Mouse (Mus musculus) kidney, postnatal 14 days (tissue): ENCODE results near the gene Olfr1392.
A peak's percentile ranks its signal among the peaks of the same experiment; 100 is the strongest.
"Not testable (repeated sequence)": the region's sequence is repeated elsewhere in the genome, so short reads cannot be mapped to it uniquely, and the experiment has no call there.

Experiments used
- DNase-seq: peaks from one replicate; pipeline ENCODE4 v3.0.0; 2022; ENCODE audit warnings: mixed read lengths

The Olfr1392 gene

DNA sequence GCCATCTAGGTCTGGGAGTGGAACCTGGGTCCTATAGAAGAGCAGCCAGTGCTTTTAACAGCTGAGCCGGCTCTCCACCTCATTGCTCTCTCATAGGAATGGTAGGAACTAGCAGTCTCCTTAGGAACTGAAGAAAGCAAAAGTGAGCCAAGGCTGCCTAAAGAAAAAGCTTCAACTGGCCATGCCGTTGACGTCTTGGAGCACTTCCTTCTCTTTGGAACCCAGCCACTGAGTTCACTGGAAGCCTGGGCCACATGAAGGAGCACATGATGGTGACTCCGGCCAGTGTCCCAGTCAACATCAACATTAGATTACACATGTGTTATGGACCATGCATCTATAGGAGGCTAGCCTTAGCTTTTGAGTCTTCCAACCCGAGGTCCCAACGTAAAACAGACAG, 32.0 kb upstream of the Olfr1392 start:
- peak; percentile 33 for DNase-seq

DNA sequence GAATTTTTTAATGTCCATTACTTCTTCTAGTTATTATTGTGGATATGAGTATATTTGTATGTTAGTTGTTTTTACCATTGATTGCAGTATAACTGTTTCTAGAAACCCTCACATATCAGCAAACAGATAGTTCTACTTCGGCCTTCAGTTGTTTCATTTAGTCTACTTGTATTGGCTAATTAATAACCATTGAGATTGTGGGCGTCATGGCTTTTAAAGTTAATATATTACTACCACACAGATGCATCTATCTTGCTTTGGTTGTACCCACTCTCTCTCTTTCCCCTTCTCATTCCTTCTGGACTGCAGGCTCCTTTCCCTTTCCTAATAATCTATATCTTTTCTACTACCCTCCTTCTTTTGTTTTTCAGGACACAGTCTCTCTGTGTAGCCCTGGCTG, 25.8 kb upstream of the Olfr1392 start:
- DNase-seq, result no peak

DNA sequence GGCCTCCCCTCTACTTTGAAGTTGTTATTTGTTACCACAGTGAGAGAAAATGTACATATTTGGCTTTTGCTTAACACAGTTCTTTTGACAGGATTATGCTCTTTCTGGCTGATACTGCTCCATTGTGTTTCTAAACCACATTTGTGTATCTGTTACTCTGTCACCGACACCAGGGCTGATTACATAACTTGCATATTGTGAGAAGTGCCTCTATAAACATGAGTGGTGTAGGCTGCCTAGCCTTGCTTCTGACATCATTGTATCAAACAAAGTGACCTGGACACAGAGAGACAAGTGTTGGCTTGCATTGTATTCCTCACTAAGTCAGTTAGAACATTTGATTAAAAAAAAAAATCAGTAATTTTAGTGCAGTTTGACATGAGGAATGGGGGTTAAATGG, 25.3 kb upstream of the Olfr1392 start:
- DNase-seq, result no peak

DNA sequence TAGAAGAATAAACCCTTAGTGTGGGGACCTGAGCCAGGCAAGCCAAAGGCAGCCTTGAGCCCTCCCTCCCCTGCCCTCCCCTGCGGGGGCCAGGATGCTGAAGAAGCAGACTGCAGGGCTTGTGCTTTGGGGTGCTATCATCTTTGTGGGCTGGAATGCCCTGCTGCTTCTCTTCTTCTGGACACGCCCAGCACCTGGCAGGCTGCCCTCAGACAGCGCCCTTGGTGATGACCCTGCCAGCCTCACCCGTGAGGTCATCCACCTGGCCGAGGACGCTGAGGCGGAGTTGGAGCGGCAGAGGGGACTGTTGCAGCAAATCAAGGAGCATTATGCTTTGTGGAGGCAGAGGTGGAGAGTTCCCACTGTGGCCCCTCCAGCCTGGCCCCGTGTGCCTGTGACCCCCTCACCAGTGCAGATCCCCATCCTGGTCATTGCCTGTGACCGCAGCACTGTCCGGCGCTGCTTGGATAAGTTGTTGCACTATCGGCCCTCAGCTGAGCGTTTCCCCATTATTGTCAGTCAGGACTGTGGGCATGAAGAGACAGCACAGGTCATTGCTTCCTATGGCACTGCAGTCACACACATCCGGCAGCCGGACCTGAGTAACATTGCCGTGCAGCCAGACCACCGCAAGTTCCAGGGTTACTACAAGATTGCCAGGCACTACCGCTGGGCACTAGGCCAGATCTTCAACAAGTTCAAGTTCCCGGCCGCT, 24.3 kb upstream of the Olfr1392 start:
- peak; percentile 86 for DNase-seq

DNA sequence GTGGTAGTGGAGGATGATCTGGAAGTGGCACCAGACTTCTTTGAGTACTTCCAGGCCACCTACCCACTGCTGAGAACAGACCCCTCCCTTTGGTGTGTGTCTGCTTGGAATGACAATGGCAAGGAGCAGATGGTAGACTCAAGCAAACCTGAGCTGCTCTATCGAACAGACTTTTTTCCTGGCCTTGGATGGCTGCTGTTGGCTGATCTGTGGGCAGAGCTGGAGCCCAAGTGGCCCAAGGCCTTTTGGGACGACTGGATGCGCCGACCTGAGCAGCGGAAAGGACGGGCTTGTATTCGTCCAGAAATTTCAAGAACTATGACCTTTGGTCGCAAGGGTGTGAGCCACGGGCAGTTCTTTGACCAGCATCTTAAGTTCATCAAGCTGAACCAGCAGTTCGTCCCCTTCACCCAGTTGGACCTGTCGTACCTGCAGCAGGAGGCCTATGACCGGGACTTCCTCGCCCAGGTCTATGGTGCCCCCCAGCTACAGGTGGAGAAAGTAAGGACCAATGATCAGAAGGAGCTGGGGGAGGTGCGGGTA, 23.7 kb upstream of the Olfr1392 start:
- peak; percentile 73 for DNase-seq

DNA sequence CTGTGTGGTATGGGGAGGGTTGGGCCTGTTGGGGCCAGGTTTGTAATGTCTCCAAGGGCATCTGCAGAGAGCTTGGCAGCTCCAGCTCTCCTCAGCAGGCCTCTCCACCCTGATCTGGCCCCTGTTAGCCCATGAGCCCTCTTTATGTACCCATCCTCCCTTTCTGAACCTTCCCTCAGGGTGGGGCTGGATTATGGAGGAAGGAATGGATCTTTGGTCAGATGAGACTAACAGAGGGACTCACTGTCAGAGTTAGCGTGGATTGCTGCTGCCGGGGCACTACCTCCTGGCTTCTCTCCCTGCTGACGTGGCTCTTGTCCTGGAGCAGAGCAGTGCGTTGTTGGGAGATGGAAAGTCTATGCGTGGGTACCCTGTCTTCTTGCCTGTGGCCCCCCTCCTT, 22.8 kb upstream of the Olfr1392 start:
- DNase-seq, result no peak

DNA sequence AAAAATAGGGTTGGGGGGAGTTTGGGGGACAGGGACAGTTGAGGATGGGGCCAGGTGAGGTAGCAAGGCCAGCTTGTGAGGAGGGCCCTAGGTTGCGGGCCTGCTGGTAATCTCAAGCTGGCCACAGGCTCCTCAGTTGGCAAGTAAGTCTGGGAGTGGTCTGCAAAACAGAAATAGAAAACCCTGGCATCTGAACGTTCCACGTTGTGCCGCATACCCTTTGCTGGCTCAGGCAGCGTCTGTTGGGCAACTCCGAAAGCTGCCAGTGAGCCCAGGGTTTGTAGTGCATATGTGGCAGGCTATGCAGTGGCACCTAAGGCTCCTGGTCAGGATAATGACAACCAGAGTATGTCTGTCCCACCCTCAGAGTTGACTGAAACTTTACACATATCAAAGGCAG, 21.9 kb upstream of the Olfr1392 start:
- DNase-seq, result no peak

DNA sequence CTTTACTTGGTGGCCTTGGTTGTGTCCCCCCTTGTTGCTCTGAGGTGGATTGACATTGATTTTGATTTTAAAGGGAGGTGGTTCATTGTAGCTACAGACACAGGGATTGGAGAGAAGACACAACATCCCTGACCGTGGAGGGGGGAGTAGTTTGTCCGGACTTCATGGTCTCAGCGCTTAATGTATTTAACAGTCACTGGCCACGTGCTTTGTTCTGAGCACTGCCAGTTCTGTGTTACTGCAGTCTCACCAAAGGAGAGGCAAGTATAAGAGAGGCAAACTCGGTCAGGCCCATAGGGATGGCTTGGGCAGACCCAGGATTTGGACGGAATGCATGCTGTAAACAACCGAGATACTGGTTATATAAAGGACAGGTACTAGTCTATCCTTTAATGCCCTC, 21.0 kb upstream of the Olfr1392 start:
- DNase-seq, result no peak

DNA sequence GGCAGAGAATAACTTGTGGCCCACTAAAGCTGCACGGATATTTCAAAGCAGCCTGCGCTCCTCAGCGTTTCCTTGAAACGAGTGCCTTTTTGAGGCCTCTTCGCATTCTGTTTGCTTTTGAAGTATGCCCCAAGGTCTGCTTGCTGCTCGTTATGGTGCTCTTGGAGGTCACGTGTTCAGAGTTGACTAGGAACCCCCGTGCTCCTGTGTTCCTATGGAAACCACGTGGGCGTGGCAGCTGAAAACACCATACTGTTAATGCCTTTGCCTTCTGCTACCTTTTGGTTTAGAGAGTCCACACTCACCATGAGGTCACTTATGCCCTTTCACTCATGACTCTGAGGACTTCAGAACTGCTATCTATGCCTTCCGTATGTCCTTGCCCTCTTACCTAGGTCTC, 20.5 kb upstream of the Olfr1392 start:
- DNase-seq, result no peak

DNA sequence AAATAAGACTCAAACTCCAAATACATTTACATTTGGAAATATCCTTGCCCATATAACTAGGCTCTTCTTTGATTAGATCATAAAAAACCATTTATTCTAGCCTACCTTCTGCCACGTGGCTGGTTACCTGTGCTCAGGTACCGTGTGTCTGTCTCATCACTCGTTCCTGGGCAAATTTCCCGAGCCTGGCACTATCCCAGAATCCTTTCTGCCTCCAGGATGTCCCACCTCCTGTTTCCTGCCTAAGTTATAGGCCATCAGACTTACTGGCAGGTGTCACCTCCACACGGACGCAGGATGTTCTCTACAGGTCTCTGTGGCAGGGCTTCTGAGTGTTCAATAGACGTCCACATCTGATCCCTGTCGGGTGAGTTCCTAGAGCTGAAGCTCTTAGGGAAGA, 20.0 kb upstream of the Olfr1392 start:
- no peak for DNase-seq

DNA sequence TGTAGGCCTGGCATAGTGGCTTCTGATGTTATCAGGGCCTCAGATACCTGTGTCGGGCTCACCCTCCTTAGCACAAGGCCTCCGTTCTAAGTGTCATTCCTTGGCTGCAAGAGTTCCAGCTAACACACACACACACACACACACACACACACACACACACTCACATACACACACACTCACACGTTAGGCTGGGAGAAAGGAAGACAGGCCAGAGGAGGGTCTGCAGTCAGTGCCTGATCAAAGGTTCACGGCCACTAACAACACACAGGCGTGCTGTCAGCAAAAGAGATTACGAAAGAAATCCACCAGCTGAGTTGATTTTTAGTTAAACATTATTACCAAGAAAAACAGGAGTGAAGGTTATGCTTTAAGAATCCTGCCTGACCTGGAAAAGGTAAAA, 18.4 kb upstream of the Olfr1392 start:
- DNase-seq, result peak; percentile 68

DNA sequence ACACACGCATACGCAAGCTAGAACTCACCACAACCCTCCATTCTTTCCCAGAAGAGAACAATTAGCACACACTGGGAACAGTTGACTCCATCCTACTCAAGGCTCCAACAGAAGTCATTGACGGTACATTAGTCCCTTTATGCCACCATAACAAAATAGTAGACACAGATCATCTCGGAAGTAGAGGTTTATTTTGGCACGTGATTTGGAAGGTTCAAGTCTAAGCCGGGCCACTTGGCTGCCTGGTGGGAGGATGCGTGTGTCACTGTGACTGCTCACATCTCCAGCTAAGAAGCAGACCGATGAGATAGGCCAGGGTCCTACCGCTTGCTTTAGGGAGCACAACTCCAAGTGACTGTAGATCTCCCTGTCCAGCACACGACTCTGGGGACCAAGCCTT, 17.8 kb upstream of the Olfr1392 start:
- no peak for DNase-seq

DNA sequence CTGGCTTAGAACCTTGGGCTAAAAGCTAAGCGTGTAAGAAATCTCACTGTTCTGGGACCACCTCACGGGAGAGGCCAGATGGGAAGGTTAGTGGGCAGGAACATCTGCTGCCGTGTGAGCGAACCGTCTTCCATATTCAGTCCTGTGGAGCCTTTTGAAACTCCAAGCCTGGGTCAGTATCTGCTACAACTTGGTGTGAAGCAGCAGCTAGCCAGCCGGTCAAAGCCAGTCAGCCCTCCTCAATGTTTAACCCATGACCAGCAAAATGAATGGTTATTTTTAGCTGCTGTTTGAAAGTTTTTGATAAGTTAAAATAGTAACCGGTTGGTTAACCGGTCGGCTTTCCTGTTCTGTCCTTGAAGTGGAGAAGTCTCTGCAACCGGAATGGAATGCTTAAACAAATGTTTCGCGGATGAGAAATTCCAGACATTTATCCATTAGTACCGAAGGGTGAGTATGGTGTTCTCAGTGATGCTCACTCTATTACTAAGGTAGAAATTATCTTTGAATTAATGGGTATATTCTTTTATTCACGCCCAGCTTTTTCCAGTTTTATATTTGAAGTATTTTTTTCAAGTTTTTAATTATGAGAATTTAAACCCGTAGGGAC, 17.0 kb upstream of the Olfr1392 start:
- peak; percentile 51 for DNase-seq

DNA sequence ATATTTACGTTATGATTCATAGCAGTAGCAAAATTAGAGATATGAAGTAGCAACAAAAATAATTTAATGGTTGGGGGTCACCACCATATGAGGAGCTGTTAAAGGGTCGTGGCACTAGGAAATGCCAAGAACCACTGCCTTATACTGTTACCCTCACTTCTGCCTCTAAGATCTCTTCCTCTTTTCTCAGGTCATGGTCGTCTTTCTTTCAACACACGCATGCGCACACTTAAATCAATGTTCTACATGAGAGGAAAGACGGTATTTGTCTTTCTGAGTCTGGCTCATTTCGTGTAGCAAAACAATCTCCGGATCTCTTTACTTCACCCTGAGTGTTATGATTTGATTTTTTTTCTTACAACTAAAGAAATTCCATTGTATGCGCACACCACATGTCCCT, 15.3 kb upstream of the Olfr1392 start:
- DNase-seq, result no peak

DNA sequence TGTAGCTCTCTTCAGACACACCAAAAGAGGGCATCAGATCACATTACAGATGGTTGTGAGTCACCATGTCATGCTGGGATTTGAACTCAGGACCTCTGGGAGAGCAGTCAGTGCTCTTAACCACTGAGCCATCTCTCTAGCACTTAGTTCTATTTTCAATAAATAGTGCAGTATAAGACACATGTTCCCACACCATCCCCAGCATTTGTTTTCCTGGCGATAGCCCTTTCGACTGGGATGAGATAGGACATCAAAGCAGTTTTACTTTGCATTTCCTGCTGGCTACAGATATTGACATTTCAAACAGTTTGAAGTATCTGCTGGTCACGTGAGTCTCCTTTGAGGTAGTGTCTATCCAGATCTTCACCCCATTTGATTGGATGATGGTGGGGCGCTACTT, 14.7 kb upstream of the Olfr1392 start:
- DNase-seq, result no peak

DNA sequence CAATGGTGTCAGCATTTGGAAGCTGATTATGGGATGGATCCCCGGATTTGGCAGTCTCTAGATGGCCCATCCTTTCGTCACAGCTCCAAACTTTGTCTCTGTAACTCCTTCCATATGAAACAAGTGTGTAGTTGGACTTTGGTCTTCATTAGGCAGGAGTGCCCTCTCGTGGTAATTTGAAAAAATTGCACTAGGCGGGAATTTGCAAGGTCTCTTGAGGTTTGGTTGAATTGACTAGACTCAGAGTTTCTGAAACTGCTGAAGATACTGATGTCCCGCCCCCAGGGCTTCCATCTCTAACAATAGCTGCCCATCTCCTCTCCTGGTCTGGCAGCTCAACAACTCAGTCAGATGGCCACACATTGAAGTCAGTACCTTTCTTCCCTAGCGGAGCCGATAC, 13.7 kb upstream of the Olfr1392 start:
- DNase-seq, result peak; percentile 61

DNA sequence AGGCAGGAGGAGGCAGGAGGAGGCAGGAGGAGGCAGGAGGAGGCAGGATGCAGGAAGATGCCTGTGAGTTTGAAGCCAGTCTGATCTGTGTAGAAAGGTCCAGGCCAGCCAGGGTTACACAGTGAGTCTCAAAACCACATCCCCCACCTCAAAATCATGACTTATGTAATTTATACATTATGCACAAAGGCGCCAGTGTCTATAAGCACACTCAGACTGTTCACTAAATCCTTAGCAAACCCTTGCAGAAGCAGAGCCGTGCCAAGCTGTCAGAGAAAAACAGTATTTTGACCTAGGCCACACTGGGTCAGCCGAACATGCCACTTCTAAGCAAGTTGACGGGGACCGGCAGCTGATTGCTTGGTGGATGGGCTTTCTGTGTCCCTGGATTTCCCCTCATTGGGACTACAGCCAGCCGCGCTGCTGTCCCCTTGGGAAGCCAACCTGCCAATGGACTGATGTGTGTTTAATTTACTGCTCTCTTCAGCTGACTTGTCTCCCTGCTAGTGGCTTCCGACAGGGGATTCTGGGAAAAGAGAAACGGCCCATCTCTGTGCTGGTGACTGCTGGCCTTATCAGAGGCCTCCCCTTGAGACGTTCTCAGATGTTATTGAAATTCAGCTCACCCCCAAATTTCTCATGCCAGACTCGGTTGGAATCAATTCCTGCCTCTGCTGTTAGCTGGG, 11.1 kb upstream of the Olfr1392 start:
- DNase-seq, result no peak

DNA sequence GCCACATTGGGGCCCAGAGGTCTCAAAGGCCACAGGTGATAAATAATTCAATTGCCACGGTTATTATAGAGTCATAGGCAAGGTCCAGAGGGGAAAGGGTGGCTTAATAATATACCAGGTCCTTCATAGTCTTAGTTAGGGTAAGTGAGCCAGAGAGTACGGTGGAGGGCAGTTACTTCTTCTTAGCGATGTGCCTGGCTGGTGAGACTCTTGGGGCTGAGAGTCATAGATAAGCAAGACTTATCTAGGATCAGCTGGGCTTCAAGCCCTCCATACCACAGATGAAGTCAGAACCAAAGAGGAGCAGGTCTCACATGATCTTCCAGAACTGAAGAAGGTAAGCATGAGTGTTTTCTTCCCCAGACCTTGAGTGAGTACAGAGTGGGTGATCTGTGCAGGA, 6.9 kb upstream of the Olfr1392 start, which contains the start of gene Olfr1393:
Gene Olfr1393 (plus strand): TSS at position 83 of the 400 bp plus-strand sequence.
- no peak for DNase-seq

DNA sequence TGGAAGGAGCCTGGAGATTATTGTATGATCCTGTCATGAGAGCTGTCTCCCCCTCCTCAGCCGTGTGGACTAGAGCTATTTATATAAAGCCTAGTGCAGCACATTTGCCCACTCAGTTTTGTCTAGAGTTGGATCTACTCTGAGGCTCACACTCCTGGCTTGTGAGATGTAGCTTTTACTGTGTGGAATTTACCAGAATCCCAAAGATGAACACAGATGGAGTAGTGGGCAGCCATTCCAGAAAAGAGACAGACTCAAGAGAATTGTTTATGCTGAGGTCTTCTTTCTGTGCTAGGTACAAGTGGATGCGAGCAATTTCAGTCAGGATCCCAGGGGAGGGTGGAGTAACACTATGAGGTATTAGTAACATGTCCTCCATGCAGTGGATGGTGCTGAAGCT, 2.2 kb downstream of the Olfr1392 start:
- DNase-seq, result no peak

DNA sequence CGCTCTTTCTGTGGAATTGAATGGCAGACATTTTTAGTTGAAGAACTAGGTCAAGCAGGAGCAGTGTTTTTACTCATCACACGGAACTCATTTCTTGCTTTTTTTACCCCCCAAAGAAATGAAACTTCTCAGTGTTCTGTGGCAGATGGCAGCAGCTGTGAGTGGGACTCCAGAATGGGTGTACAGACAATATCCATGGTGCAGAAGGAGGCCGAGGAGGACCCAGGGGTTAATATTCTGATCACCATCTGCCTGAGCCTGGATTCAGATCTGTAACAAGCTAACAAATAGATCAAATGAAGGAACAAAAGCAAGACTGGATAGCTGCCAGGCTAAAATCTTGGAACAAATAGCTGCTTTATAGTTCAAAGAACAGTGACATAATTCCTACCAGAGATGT, 7.7 kb downstream of the Olfr1392 start:
- no peak for DNase-seq

DNA sequence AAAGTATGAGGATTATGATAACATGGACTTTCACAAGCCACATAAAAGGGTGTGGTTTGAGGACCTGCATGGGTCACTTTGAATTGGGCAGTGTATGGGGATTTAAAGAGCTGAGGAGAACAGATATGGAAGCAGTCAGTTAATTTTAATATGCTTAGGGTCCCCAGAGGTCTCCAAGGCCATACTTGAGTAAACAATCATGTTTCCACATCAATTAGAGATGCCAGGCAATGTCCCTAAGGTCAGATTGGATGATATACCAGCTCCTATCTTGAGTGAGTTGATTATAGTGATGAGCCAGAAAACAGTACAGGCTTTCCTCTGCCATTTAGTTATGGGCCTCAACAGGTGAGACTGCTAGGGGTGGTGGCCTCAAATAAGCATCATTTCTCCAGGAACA, 19.4 kb downstream of the Olfr1392 start, which contains the start of gene Olfr10:
Gene Olfr10 (plus strand): TSS at position 301 of the 400 bp plus-strand sequence.
- DNase-seq, result no peak

DNA sequence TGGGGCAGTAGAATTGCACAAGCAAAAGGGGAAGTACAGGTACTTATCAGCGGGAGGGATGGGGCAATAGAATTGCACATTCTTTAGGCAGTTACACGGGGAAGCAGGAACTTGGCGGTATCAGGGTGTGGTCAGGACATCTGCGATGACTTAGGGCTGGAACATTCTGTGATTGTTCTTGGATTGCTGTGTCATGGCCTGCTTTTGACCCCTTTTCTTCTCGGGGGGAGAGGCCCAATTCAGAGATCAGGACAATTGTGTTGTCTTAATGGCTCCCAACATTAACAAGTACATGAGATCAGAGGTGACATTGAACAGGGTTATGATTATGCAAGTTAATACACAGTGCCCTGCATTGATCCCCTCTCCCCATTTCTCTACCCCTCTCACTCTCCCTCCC, 23.5 kb downstream of the Olfr1392 start:
- DNase-seq, result not testable (repeated sequence)

DNA sequence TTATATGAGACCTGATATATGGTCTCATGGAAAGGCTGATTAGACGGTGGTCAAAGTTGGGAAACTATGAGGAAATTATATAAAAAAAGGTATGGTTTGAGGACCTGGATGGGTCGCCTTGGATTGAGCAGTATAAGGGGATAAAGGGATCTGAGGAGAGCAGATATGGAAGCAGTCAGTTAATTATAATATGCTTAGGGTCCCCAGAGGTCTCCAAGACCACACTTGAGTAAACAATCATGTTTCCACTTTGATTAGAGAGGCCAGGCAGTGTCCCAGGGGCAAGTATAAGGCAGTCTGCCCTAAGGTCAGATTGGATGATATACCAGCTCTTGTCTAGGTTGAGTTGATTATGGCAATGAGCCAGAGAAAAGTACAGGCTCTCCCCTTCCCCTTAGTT, 37.4 kb downstream of the Olfr1392 start, which contains the start of gene Olfr1391:
Gene Olfr1391 (plus strand): TSS at position 301 of the 400 bp plus-strand sequence.
- no peak for DNase-seq

DNA sequence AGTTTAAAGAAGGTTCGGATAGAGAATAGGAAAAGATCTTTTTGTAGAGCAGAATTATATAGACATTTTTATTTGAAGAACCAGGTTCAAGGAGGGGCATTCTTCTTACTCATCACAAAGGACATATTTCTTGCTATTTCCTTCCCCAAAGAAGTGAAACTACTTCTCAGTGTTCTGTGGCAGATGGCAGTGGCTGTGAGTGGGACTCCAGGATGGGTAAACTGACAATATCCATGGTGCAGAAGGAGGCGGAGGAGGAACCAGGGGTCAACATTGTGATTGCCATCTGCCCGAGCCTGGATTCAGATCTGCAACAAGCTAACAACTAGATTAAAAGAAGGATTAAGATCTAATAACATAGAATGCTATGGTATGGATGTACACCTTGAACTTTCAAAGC, 41.6 kb downstream of the Olfr1392 start:
- DNase-seq, result no peak
